Mouse (Mus musculus) spleen, adult 2 months (tissue): ENCODE results near the gene Cd200r4. TPM values are rescaled to one million over a fixed set of nuclear protein-coding genes. Genes with fewer than 3 reads are reported as not detected.

Source experiments
- DNase-seq, 2 experiments: peaks; one replicate each; pipeline versions ENCODE4 v3.0.0 to v3.0.0-alpha.2; 2012 to 2021; ENCODE audit warnings: low spot score in 2 of 2, low read depth in 1 of 2
- H3K27ac ChIP-seq: fragments of 200-500 bp; 2 replicates; pipeline ENCODE4 v1.5.1; 2012; ENCODE audit warnings: low read length, inconsistent platforms; ENCODE audit not compliant: insufficient read depth
- H3K27me3 ChIP-seq: fragments of 200-500 bp; 2 replicates; pipeline ENCODE4 v1.6.1; 2012; ENCODE audit warnings: mild to moderate bottlenecking, moderate library complexity, low read length, inconsistent platforms; ENCODE audit not compliant: control insufficient read depth, insufficient read depth
- H3K36me3 ChIP-seq: fragments of 200-500 bp; 2 replicates; pipeline ENCODE4 v1.6.1; 2012; ENCODE audit warnings: mild to moderate bottlenecking, low read length, inconsistent platforms; ENCODE audit not compliant: control insufficient read depth, insufficient read depth
- H3K4me1 ChIP-seq: fragments of 200-500 bp; 2 replicates; pipeline ENCODE4 v1.6.1; 2011; ENCODE audit warnings: inconsistent platforms; ENCODE audit not compliant: control insufficient read depth, insufficient read depth, insufficient read length
- H3K4me3 ChIP-seq: fragments of 200-500 bp; 2 replicates; pipeline ENCODE4 v1.5.1; 2011; ENCODE audit warnings: mild to moderate bottlenecking, inconsistent platforms; ENCODE audit not compliant: insufficient read depth, insufficient read length; ENCODE audit errors: extremely low read depth
- CTCF ChIP-seq: fragments of 200-500 bp; IDR thresholded peaks from 2 replicates; pipeline ENCODE4 v1.5.1; 2011; ENCODE audit warnings: mild to moderate bottlenecking, inconsistent platforms; ENCODE audit not compliant: insufficient read depth, insufficient read length, insufficient replicate concordance; ENCODE audit errors: extremely low read depth
- POLR2A ChIP-seq: fragments of 200-500 bp; IDR thresholded peaks from 2 replicates; pipeline ENCODE4 v1.6.1; 2011; ENCODE audit warnings: low read depth, low read length, inconsistent platforms
- WGBS: fragments of 180-500 bp; shearing (Covaris S2); methylation state at CpG from one replicate; pipeline ENCODE4 v1.1.7; 2018; 5-methylcytosine and 5-hydroxymethylcytosine counted together
- polyA plus RNA-seq: library from polyadenylated mRNA; depleted of rRNA; stranded (reverse); fragments of >200 nt; gene quantifications from 2 replicates; pipeline ENCODE4 v1.2.3, GENCODE M21; 2012; rRNA removed

Cd200r4 gene
- polyA plus RNA-seq, 1 experiment: 1.2 TPM

DNA sequence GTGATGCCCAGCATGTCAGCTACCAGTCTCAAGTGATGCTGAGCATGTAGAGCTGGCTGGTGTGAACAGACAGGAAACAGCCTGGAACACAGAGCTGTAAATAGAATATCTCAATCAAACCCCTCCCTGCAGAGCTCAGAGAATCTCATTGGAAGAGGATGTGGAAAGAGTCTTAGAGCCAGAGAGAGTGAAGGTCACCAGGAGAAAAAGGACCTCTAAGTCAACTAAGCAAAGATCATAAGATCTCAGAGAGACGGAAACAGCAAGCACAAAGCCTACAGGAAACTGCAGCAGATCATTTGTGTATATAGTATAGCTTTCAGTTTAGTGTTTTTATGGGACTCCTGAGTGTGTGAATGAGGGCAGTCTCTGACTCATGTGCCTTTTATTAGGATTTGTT is 63.6 kb downstream of the Cd200r4 start:
- Histone ChIP-seq H3K27ac (no peak overlapping the region), H3K27me3 (no peaks in the 10 kb centered on the region), H3K4me1 (no peaks in the 10 kb centered on the region), H3K36me3 (no peaks in the 10 kb centered on the region), H3K4me3 (no peak overlapping the region)
- no peak for DNase-seq
- no peak for TF ChIP-seq CTCF
- 38% methylated on average over 1 of the region's 1 CpGs for WGBS

DNA sequence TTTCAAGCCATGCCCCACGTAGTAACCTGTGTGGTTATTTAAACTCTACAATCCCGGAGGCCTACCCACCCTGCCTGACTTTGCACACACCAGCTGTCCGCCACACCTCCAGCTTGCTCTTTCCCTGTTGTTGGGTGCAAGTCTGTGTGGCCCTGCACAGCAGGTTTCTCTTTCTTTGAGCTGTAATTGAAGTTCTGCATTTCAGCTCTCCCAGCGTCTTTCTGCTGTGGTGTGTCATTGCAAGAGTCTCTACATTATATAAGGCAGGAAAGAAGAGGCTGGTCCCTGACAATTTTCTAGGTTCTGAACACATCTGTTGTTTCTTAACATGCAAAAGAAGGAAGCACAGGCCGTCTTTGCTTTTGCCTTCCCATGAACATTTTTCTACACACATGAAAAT is 65.1 kb downstream of the Cd200r4 start:
- Histone ChIP-seq H3K36me3 (no peaks in the 10 kb centered on the region), H3K4me1 (no peaks in the 10 kb centered on the region), H3K27ac (no peak overlapping the region), H3K27me3 (no peaks in the 10 kb centered on the region), H3K4me3 (no peak overlapping the region)
- DNase-seq: no peak
- no peak for TF ChIP-seq POLR2A
- TF ChIP-seq CTCF: no peak
- WGBS: 39% methylated on average over 5 of the region's 5 CpGs

DNA sequence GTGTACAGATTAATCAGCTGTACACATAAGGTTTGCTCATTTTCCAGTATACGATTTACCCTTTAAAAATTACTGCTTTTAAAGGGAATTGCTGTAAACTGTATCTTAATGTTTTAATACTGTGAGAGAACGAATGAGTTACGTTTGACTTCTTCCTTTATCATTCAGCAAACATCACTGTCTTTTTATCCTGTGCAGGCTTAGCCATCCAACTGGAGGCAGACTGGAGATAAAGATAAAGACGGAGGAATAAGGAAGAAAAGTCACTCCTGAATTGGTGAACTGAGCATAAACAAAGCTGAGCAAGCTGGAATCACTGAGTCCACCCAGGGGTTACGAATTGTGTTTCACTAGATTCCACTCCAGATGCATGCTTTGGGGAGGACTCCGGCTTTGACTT is 66.1 kb downstream of the Cd200r4 start:
- no peaks in the 10 kb centered on the region for H3K27me3 ChIP-seq
- no peaks in the 10 kb centered on the region for H3K36me3 ChIP-seq
- WGBS: 89% methylated on average over 6 of the region's 6 CpGs
- no peak for DNase-seq
- TF ChIP-seq POLR2A: no peak
- TF ChIP-seq CTCF: no peak
- no peak overlapping the region for H3K4me3 ChIP-seq
- H3K27ac ChIP-seq: no peak overlapping the region
- no peaks in the 10 kb centered on the region for H3K4me1 ChIP-seq

Other genes starting within 250 kb of the Cd200r4 start
- gene Nepro, start 87.4 kb upstream of the Cd200r4 start, polyA plus RNA-seq: 2.2 and 4.4 TPM in 2 replicates
- 3.4 and 3.7 TPM in 2 replicates for gene Gtpbp8, start 65.4 kb upstream of the Cd200r4 start, polyA plus RNA-seq
- gene Cd200r1, start 46.0 kb upstream of the Cd200r4 start, polyA plus RNA-seq: 1.8 and 2.6 TPM in 2 replicates
- 0.04 and 0.05 TPM in 2 replicates for gene Cd200r2, start 55.4 kb downstream of the Cd200r4 start, polyA plus RNA-seq
- 0.12 and 0.19 TPM in 2 replicates for gene Cd200r3, start 131.9 kb downstream of the Cd200r4 start, polyA plus RNA-seq